ENCODE assay signal across 15 mouse cellular contexts in the genomic region with DNA sequence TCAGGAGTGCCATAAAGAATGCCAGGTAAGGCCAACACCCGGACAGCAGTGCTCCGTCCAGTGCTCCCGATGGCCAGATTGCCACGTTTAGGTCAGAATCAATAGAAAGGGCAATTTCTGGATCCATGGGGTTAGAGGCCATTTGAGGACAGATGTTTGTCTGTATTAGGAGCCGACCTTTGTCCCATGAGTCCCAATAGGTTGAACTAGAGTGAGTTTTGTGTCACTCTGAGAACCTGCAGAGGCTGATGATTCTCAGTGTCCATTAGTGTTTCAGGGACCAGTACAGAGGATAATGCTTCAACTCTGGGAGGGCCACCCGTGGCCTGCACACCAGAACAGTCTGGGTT. TPM values are rescaled to one million over a fixed set of nuclear protein-coding genes. Genes with fewer than 3 reads are reported as not detected.
"Had no signal": no experiment of that assay in that cellular context is flagged by ENCODE, and none has a peak within 500 bp of the region (broad histone marks: within the 10 kb centered on the region; RNA-seq: fewer than 3 reads in every experiment).

No protein-coding gene starts in this region.

- H3K36me3 ChIP-seq: limb, embryonic 13.5 days; liver, embryonic 13.5 days; midbrain, embryonic 10.5 days; neural tube, embryonic 15.5 days had no signal

- H3K9me3 ChIP-seq: liver, embryonic 13.5 days had no signal

- H3K4me2 ChIP-seq: limb, embryonic 13.5 days; liver, embryonic 13.5 days; neural tube, embryonic 15.5 days had no signal

- DNase-seq: kidney, adult 9 months; kidney, postnatal 36 days; liver, embryonic 13.5 days; lung, adult 18-20 months; lung, postnatal 4 days; thymus, postnatal 36 days had no signal

- H3K9ac ChIP-seq: limb, embryonic 13.5 days; liver, embryonic 13.5 days; neural tube, embryonic 15.5 days had no signal

- H3K27me3 ChIP-seq: liver, embryonic 13.5 days; neural tube, embryonic 15.5 days had no signal

- H3K27ac ChIP-seq: kidney, postnatal 0 days; limb, embryonic 13.5 days; liver, embryonic 13.5 days; midbrain, embryonic 10.5 days; neural tube, embryonic 15.5 days had no signal

- ATAC-seq: lung, postnatal 0 days had no signal

- H3K4me3 ChIP-seq: limb, embryonic 13.5 days; liver, embryonic 13.5 days; midbrain, embryonic 10.5 days; myocyte; neural tube, embryonic 15.5 days had no signal

RNA-seq across cellular contexts. Expression of a gene that starts 44.0 kb away (rescaled TPM):
- total RNA-seq: megakaryocyte, adult 5-6 weeks had no signal
- polyA plus RNA-seq: liver, embryonic 13.5 days; myocyte; neural tube, embryonic 11.5 days; neural tube, embryonic 15.5 days; small intestine, adult 2 months had no signal
